Mouse (Mus musculus): ENCODE measurements around the gene Fam76a.
A peak's percentile ranks its signal among the peaks of the same experiment; 100 is the strongest.

The Fam76a gene

DNA sequence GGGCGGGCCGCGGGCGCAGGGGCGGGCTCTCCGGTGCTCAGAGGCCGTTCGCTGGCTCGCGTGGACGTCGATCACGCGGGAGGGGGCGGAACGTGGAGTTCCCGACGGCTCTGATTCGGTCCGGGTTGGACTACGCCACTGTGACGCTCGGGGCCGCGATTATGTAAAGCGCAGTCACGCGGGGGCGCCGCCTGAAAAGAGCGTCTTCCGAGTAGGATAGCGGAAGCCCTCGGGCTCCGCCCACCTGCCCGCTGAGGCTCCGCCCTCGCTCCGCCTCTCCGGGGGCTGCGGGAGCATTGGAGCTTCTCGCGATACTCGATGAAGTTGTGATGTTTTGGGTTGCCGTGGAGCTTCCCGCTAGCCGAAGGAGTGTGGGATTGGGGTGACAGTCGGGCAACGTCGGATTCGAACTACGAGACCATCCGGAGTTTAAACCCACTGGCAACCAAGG lies at the start of gene Fam76a:
Fam76a (minus strand) TSS at position 1 of the 451 bp plus-strand sequence.
- H3K36me3 ChIP-seq (ENCODE audit: control insufficient read depth, insufficient read depth, low read length, poor library complexity, severe bottlenecking): 0 out of 2 replicates have a peak, but pooled peaks cover 2% of the 10 kb centered on the region
- no peaks in the 10 kb centered on the region for H3K27me3 ChIP-seq (ENCODE audit: control insufficient read depth, insufficient read depth, low read length, poor library complexity, severe bottlenecking)
- peak; percentile 100 for DNase-seq (ENCODE audit: low read depth, low spot score)

DNA sequence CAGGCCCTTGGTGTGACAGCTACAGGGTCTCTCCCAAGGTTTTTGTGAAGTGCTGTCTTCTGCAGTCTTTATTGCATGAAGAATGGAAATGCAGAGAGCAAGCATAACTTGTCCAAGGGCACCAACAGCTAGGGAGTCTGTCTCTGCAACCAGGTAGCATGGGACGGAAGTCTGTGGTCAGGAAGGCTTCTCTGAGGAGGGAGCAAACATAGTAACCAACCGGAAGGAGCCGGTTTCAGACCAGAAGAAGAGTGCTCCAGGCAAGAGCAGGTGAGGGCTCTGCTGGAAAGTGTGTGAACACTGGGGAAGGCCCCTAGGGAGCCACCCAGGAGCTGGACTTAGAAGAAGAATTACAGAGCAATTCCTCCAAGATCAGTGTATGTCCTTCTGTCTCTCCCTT lies 49.7 kb upstream of the Fam76a start:
- Histone ChIP-seq H3K36me3 (ENCODE audit: control insufficient read depth, insufficient read depth, low read length, poor library complexity, severe bottlenecking) (no peaks in the 10 kb centered on the region), H3K27me3 (ENCODE audit: control insufficient read depth, insufficient read depth, low read length, poor library complexity, severe bottlenecking) (no peaks in the 10 kb centered on the region)
- DNase-seq (ENCODE audit: low read depth, low spot score): peak; percentile 47

DNA sequence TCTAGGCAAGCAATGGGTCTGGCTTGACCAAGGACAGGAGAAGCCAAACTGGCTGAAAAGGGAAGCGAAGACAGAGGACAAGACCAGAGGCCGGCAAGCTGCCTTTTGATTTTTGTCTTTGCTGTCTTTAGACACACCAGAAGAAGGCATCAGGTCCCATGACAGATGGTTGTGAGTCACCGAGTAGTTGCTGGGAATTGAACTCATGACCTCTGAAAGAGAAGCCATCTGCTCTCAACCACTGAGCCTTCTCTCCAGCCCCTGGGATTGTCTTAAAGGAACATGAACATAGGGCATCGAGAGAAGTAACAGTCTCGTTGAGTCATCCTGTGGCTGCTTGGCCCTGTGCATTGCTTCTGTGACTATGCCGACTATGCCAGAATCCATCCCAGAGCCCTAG lies 49.2 kb upstream of the Fam76a start:
- no peaks in the 10 kb centered on the region for H3K36me3 ChIP-seq (ENCODE audit: control insufficient read depth, insufficient read depth, low read length, poor library complexity, severe bottlenecking)
- no peak for DNase-seq (ENCODE audit: low read depth, low spot score)
- H3K27me3 ChIP-seq (ENCODE audit: control insufficient read depth, insufficient read depth, low read length, poor library complexity, severe bottlenecking): no peaks in the 10 kb centered on the region

DNA sequence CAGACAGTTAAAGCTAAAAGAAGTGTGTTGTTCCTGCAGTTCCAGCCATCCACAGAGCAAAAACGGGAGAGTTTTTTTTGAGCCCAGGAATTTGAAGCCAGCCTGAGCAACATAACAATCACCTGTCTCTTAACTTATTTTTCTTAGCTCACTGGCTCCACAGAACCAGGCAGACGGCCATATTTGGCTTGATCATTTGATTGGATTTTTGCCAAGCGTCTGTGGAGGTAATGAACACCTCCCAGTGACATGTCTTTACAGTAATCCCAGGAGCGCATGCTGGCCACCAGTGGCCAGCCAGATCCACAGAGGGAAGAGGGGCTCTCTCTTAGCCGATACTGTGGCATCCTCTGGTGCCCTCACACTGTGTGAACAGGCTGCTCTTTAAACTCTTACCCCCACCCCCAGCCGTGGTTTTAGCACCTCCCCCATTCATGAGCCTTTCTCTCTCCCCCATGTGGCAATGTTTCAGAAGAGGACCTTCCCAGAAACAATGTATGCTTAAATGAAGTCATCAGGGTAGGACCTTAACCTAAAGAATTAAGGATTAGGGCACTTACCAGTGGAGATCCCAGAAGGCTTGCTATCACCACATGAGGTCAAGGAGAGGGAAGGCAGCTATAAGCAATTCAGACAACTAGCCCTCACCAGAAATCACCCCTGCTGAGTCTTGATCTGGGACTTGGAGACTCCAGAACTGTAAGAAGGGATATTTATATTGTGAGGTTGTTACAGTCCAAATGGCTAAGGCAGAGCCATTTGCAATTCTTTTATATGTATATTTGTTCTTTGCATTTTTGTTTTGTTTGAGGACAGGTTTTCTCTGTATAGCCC lies 46.0 kb upstream of the Fam76a start:
- no peak for DNase-seq (ENCODE audit: low read depth, low spot score)
- Histone ChIP-seq H3K36me3 (ENCODE audit: control insufficient read depth, insufficient read depth, low read length, poor library complexity, severe bottlenecking) (no peaks in the 10 kb centered on the region), H3K27me3 (ENCODE audit: control insufficient read depth, insufficient read depth, low read length, poor library complexity, severe bottlenecking) (no peaks in the 10 kb centered on the region)

DNA sequence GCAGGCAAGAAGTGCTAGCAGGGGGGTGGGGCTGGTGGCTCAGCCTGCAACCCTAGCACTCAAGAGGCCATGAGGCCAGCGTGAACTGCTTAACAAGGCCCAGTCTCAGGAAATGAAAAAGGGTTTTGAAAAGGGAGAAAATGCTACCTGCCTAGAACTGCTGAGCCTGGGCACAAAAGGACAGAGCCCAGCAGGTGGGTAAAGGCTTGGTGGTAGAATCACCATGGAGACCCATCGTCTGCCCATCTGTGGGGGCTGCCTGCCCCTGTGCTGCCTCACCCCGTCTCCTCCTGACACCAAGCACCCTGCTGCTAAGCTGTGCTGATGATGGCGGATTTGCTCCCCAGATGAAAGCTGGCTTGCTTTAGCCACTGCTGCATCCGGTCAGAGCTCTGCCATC lies 42.1 kb upstream of the Fam76a start:
- Histone ChIP-seq H3K36me3 (ENCODE audit: control insufficient read depth, insufficient read depth, low read length, poor library complexity, severe bottlenecking) (no peaks in the 10 kb centered on the region), H3K27me3 (ENCODE audit: control insufficient read depth, insufficient read depth, low read length, poor library complexity, severe bottlenecking) (no peaks in the 10 kb centered on the region)
- no peak for DNase-seq (ENCODE audit: low read depth, low spot score)

DNA sequence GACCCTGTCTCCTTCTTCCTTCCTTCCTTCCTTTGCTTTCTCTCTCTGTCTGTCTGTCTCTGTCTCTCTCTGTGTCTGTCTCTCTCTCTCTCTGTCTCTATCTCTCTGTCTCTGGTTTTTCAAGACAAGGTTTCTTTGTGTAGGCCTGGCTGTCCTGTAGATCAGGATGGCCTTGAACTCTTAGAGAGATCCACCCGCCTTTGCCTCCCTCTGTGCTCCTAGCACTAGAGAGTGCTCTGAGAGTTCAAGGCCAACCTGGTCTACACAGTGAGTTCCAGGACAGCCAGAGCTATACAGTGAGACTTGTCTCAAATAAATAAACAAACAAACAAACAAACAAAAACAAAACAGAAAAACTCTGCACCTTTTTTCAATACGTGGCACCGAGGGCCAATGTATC lies 41.7 kb upstream of the Fam76a start:
- Histone ChIP-seq H3K27me3 (ENCODE audit: control insufficient read depth, insufficient read depth, low read length, poor library complexity, severe bottlenecking) (no peaks in the 10 kb centered on the region), H3K36me3 (ENCODE audit: control insufficient read depth, insufficient read depth, low read length, poor library complexity, severe bottlenecking) (no peaks in the 10 kb centered on the region)
- DNase-seq (ENCODE audit: low read depth, low spot score): no peak

DNA sequence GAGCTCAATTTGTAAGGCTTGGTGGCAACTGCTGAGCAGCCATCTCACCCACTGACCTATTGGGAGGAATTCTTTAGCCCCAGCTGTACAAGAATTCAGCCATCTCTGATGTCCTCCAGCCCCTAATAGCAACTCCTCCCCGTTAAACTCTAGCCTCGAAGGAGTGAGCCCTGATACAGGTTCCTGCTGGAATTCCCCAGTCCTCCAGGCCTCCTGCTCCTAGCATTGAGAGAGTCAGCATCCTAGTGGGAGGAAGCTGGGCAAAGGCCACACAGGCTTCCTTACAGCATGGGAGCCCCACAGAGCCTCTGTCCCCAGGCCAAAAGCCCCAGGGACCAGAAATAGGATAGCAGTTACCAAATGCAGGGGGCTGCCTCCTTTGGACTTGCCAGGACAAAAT lies 41.1 kb upstream of the Fam76a start:
- no peaks in the 10 kb centered on the region for H3K36me3 ChIP-seq (ENCODE audit: control insufficient read depth, insufficient read depth, low read length, poor library complexity, severe bottlenecking)
- DNase-seq (ENCODE audit: low read depth, low spot score): no peak
- no peaks in the 10 kb centered on the region for H3K27me3 ChIP-seq (ENCODE audit: control insufficient read depth, insufficient read depth, low read length, poor library complexity, severe bottlenecking)

DNA sequence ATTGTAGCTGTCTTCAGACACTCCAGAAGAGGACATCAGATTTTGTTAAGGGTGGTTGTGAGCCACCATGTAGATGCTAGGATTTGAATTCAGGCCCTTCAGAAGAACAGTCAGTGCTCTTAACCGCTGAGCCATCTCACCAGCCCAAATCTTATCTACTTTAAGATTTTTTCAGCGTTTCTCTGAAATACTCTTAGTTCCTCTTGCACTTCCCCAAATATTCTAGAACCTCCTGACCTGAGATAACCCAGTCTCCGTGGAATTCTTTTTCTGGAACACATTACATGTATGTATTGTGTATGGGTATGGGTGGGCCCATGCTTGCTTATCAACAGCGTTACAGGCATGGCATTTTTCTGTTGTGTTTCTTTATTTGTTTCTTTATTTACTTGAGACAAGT lies 40.3 kb upstream of the Fam76a start:
- Histone ChIP-seq H3K27me3 (ENCODE audit: control insufficient read depth, insufficient read depth, low read length, poor library complexity, severe bottlenecking) (no peaks in the 10 kb centered on the region), H3K36me3 (ENCODE audit: control insufficient read depth, insufficient read depth, low read length, poor library complexity, severe bottlenecking) (no peaks in the 10 kb centered on the region)
- no peak for DNase-seq (ENCODE audit: low read depth, low spot score)

DNA sequence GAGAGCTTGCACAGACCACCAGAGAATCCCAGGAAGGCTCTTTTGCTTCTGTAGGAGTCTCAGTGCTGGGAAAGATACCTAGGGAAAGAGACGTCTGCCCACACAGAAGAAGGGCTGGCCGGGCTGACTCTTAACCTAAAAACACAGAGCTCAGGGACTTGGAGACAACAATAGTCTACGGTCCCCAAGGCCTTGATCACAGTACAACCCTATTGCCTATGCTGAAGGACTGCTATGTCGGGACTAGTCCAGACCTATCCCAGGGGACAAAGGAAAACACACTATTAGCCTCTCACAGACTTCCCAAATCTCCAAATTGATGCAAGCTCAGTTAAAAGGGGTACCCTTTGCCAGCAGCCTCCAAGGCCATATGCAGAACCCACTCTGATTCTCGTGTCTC lies 39.5 kb upstream of the Fam76a start:
- Histone ChIP-seq H3K36me3 (ENCODE audit: control insufficient read depth, insufficient read depth, low read length, poor library complexity, severe bottlenecking) (no peaks in the 10 kb centered on the region), H3K27me3 (ENCODE audit: control insufficient read depth, insufficient read depth, low read length, poor library complexity, severe bottlenecking) (no peaks in the 10 kb centered on the region)
- no peak for DNase-seq (ENCODE audit: low read depth, low spot score)

DNA sequence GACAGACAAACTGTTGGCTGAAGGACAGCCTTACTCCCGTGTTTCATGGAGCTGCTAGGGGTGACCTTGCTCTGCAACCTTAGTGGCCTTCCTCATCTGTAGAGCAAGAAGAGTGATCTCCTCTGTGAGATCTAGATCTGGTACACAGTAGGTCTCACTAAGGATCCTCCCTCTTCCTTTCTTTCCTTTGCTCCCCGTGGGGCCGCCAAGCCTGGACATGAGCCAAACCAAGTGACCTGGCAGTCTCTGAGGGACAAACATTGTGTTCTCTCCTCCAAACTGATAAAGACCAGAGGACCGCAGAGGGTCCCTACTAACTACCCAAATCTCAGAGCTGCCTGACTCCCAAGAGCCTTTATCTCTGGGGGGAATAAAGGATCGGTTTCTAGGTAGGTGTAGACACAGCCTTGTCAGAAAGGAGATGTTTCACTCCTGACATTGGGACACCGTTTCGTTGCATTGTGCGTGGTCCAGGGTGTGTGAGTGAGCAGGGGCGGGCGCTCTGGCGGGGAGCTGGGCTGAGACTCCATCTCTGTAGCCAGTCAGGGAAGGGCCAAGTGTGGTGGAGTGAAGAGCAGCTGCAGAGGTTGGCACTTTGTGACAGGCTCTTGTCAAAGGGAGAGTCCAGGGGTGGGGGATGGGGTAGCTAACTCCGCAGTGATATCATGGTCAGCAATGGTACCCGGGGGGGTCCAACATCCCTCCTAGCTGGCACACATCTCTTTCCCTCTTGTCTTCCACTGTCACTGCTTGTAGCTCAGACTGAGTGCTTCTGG lies 38.7 kb upstream of the Fam76a start:
- Histone ChIP-seq H3K27me3 (ENCODE audit: control insufficient read depth, insufficient read depth, low read length, poor library complexity, severe bottlenecking) (no peaks in the 10 kb centered on the region), H3K36me3 (ENCODE audit: control insufficient read depth, insufficient read depth, low read length, poor library complexity, severe bottlenecking) (no peaks in the 10 kb centered on the region)
- no peak for DNase-seq (ENCODE audit: low read depth, low spot score)

DNA sequence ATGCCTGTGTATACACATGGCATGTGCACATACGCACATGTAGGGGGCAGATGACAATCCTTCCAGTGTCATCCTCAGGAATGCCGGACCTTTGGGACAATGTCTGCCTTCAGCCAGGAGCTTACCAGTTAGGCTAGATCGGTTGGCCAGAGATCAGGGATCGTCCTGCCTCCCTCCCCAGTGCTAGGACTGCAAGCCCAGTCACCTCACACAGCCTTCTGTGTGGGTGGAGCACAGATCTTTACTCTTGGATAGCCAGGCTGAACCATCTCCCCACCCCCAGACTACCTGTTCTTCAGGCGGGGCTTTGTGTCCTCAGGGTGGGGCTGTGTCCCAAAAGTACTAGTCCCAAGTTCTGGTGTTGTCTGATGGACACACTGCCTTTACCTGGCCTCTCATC lies 38.0 kb upstream of the Fam76a start:
- no peaks in the 10 kb centered on the region for H3K27me3 ChIP-seq (ENCODE audit: control insufficient read depth, insufficient read depth, low read length, poor library complexity, severe bottlenecking)
- DNase-seq (ENCODE audit: low read depth, low spot score): no peak
- H3K36me3 ChIP-seq (ENCODE audit: control insufficient read depth, insufficient read depth, low read length, poor library complexity, severe bottlenecking): no peaks in the 10 kb centered on the region

DNA sequence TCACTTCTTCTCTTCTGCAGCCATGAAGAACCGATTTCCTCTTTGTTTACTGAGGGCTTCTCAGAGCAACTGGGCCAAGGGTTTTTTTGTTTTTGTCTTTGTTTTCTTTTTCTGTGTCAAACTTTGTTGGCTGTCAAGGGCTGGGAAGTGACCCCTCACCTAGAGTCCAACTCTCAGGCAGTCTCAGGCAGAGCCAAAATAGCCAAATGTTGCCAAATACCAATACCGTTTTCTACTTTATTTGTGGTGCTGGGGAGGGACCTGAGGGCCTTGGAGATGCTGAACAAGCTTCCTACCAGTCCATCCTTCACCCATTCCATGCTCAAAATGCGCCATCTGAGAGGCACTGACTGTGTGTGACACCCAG lies 37.3 kb upstream of the Fam76a start:
- H3K36me3 ChIP-seq (ENCODE audit: control insufficient read depth, insufficient read depth, low read length, poor library complexity, severe bottlenecking): no peaks in the 10 kb centered on the region
- DNase-seq (ENCODE audit: low read depth, low spot score): no peak
- no peaks in the 10 kb centered on the region for H3K27me3 ChIP-seq (ENCODE audit: control insufficient read depth, insufficient read depth, low read length, poor library complexity, severe bottlenecking)

DNA sequence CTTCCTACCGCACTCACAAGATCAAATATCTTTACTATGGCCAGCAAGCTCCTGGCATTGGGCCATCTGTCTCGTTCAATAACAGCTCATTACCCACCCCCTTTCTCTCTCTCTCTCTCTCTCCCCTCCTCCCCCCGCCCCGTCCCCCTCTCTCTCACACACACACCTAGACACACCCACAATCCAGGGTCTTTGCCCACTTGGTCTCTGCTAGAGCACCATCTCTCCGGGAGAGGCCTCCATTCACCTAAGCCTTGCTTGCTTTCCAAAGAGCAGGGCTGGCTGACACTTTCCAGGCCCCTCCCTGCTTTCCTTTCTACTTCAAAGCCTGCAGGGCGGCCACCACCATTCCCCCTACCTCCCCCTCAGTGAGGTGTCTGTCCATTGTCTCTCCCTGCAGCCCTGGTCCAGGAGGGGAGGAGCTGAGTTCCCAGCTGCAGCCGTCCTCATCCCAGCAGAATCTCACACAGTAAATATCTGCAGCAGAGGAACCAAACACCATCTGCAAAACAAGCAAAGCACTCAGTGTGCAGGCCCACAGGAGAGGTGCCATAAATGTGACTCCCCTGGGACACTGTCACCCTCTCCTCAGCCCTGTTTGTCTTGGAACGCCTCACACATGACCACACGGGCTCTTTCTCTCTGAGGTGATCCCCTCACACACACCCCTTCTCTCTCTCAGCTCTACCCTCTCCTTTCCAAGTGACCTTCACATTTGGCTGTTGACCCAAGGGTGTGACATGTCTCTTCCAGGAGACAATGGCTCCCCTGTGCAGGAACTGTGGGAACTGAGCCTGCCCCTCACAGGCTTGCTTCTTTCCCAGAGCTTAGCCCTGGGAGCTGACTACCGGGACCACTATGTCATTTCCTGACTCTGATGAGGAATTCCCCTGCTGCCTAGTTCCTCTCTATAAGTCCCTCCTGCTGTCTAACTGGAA lies 36.7 kb upstream of the Fam76a start:
- no peaks in the 10 kb centered on the region for H3K27me3 ChIP-seq (ENCODE audit: control insufficient read depth, insufficient read depth, low read length, poor library complexity, severe bottlenecking)
- H3K36me3 ChIP-seq (ENCODE audit: control insufficient read depth, insufficient read depth, low read length, poor library complexity, severe bottlenecking): no peaks in the 10 kb centered on the region
- peak; percentile 63 for DNase-seq (ENCODE audit: low read depth, low spot score)

DNA sequence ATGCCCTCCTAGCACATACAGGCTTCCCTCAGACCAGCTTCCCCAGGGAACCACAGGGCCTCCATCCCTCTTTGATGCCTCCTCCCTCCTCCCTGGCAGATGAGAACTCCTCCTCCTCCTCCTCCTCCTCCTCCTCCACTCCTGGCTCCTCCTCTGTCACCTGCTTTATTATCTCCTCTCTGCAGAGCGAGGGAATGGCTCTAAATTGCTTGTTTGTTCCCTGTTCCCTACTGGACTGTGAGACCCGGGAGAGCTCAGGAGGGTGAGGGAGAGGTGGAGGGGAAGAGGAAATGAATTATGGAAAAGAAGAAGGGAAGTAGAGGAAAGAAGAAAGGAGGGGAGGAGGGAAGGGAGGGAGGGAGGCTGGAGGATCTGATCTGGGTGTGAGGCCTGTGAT lies 33.0 kb upstream of the Fam76a start:
- DNase-seq (ENCODE audit: low read depth, low spot score): no peak
- no peaks in the 10 kb centered on the region for H3K36me3 ChIP-seq (ENCODE audit: control insufficient read depth, insufficient read depth, low read length, poor library complexity, severe bottlenecking)

More for the DNA sequence above, 33.0 kb upstream of the Fam76a start:
- H3K27me3 ChIP-seq (ENCODE audit: control insufficient read depth, insufficient read depth, low read length, poor library complexity, severe bottlenecking): no peaks in the 10 kb centered on the region
